Mouse (Mus musculus) retina, adult 2 months (tissue): ENCODE results near the gene Dgat2.

Source experiments
- DNase-seq: peaks from one replicate; pipeline ENCODE4 v3.0.0-alpha.2; 2012; ENCODE audit warnings: low read depth, low spot score

The Dgat2 gene

GRCm38 (mm10) chr7:99193926-99194325, 11.4 kb upstream of the Dgat2 start:
- DNase-seq: no peak

- no peak for DNase-seq
These were observed 8.9 kb upstream of the Dgat2 start for GRCm38 (mm10) chr7:99191411-99191810.

GRCm38 (mm10) chr7:99189885-99190284, 7.4 kb upstream of the Dgat2 start:
- DNase-seq: no peak

- no peak for DNase-seq
These were observed 6.1 kb upstream of the Dgat2 start for GRCm38 (mm10) chr7:99188630-99189029.

GRCm38 (mm10) chr7:99187451-99187850, 4.9 kb upstream of the Dgat2 start:
- no peak for DNase-seq

- DNase-seq: no peak
These were observed 2.9 kb upstream of the Dgat2 start for GRCm38 (mm10) chr7:99185405-99185804.

GRCm38 (mm10) chr7:99183751-99184150, 1.2 kb upstream of the Dgat2 start:
- DNase-seq: no peak

GRCm38 (mm10) chr7:99181619-99182431, 694 bp downstream of the Dgat2 start:
- no peak for DNase-seq

- DNase-seq: no peak
These were observed 2.4 kb downstream of the Dgat2 start for GRCm38 (mm10) chr7:99180162-99180561.

GRCm38 (mm10) chr7:99179271-99179670, 3.2 kb downstream of the Dgat2 start:
- DNase-seq: no peak

- DNase-seq: no peak
These were observed 5.1 kb downstream of the Dgat2 start for GRCm38 (mm10) chr7:99177386-99177785.

GRCm38 (mm10) chr7:99175666-99176065, 6.9 kb downstream of the Dgat2 start:
- DNase-seq: no peak

GRCm38 (mm10) chr7:99175118-99175517, 7.4 kb downstream of the Dgat2 start:
- DNase-seq: no peak

- no peak for DNase-seq
These were observed 8.5 kb downstream of the Dgat2 start for GRCm38 (mm10) chr7:99174006-99174405.

GRCm38 (mm10) chr7:99172898-99173297, 9.6 kb downstream of the Dgat2 start:
- DNase-seq: no peak

GRCm38 (mm10) chr7:99171730-99172463, 10.6 kb downstream of the Dgat2 start:
- DNase-seq: no peak

GRCm38 (mm10) chr7:99170519-99170918, 12.0 kb downstream of the Dgat2 start:
- no peak for DNase-seq

GRCm38 (mm10) chr7:99169717-99170403, 12.7 kb downstream of the Dgat2 start:
- DNase-seq: no peak

GRCm38 (mm10) chr7:99168756-99169155, 13.8 kb downstream of the Dgat2 start:
- no peak for DNase-seq

GRCm38 (mm10) chr7:99167939-99168338, 14.6 kb downstream of the Dgat2 start:
- no peak for DNase-seq

GRCm38 (mm10) chr7:99166159-99166558, 16.4 kb downstream of the Dgat2 start:
- DNase-seq: no peak

GRCm38 (mm10) chr7:99164873-99165410, 17.6 kb downstream of the Dgat2 start:
- no peak for DNase-seq
